Mouse (Mus musculus) kidney, embryonic 15.5 days (tissue): ENCODE results near the gene St3gal6. TPM values are rescaled to one million over a fixed set of nuclear protein-coding genes. Genes with fewer than 3 reads are reported as not detected.

ENCODE experiments used
- ATAC-seq: fragments of 200-750 bp; cut with Nextera tagmentation; replicated peaks from 2 replicates; pipeline ENCODE4 v1.8.0; 2017; ENCODE audit warnings: moderate TSS enrichment; ENCODE audit not compliant: low FRiP score
- H3K27ac ChIP-seq: fragments of 300-500 bp; sonication (generic); 2 replicates; pipeline ENCODE4 v1.5.1; 2015; ENCODE audit warnings: mild to moderate bottlenecking, inconsistent platforms
- H3K27me3 ChIP-seq: fragments of 300-500 bp; sonication (generic); 2 replicates; pipeline ENCODE4 v1.6.1; 2015; ENCODE audit warnings: inconsistent platforms
- H3K36me3 ChIP-seq: fragments of 300-500 bp; sonication (generic); 2 replicates; pipeline ENCODE4 v1.6.1; 2015; ENCODE audit warnings: inconsistent platforms
- H3K4me1 ChIP-seq: fragments of 300-500 bp; sonication (generic); 2 replicates; pipeline ENCODE4 v1.6.1; 2015; ENCODE audit warnings: inconsistent platforms
- H3K4me2 ChIP-seq: fragments of 300-500 bp; sonication (generic); 2 replicates; pipeline ENCODE4 v1.6.1; 2015; ENCODE audit warnings: moderate library complexity, mild to moderate bottlenecking, inconsistent platforms
- H3K4me3 ChIP-seq: fragments of 300-500 bp; sonication (generic); replicated peaks from 2 replicates; pipeline ENCODE4 v1.5.1; 2015; ENCODE audit warnings: mild to moderate bottlenecking, inconsistent platforms
- H3K9ac ChIP-seq: fragments of 300-500 bp; sonication (generic); 2 replicates; pipeline ENCODE4 v1.6.1; 2015; ENCODE audit warnings: mild to moderate bottlenecking, inconsistent platforms
- H3K9me3 ChIP-seq: fragments of 300-500 bp; sonication (generic); replicated peaks from 2 replicates; pipeline ENCODE4 v1.6.1; 2016; ENCODE audit warnings: inconsistent platforms
- WGBS: fragments of 180-500 bp; shearing (Covaris S2); methylation state at CpG from one replicate; pipeline ENCODE4 v1.1.7; 2015; ENCODE audit warnings: mixed read lengths; 5-methylcytosine and 5-hydroxymethylcytosine counted together
- polyA plus RNA-seq: library from polyadenylated mRNA; unstranded; fragments of >200 nt; fragmentation: Nextera tagmentation; extraction: Ambion mirVana; gene quantifications from 2 replicates; pipeline ENCODE4 v1.2.1, GENCODE M21; 2015

Gene St3gal6
- polyA plus RNA-seq, 1 experiment from 2014 or later, result 71.9 TPM

GRCm38 (mm10) chr16:58520457-58520856 is 3.6 kb downstream of the St3gal6 start:
- Histone ChIP-seq H3K36me3 (no peaks in the 10 kb centered on the region), H3K9ac (no peak overlapping the region), H3K27me3 (no peaks in the 10 kb centered on the region), H3K4me1 (peaks cover 14% of the 10 kb centered on the region; the same call in 1 of the 2 replicates), H3K4me3 (peak overlapping the region; percentile 90; the same call in 1 of the 2 replicates), H3K27ac (no peak overlapping the region), H3K4me2 (peak overlapping the region; percentile 85), H3K9me3 (0 out of 2 replicates have a peak, but pooled peaks cover 6% of the 10 kb centered on the region)
- ATAC-seq, result no peak
- 91% methylated on average over 6 of the region's 6 CpGs for WGBS

- no peak overlapping the region for H3K27ac ChIP-seq
- no peaks in the 10 kb centered on the region for H3K27me3 ChIP-seq
- no peak overlapping the region for H3K9ac ChIP-seq
- 75% methylated on average over 11 of the region's 11 CpGs for WGBS
- peaks cover 16% of the 10 kb centered on the region; the same call in 1 of the 2 replicates for H3K4me1 ChIP-seq
- no peak for ATAC-seq
- no peak overlapping the region for H3K4me3 ChIP-seq
- 0 out of 2 replicates have a peak, but pooled peaks cover 3% of the 10 kb centered on the region for H3K9me3 ChIP-seq
- H3K4me2 ChIP-seq, result peak overlapping the region; percentile 5
- H3K36me3 ChIP-seq, result no peaks in the 10 kb centered on the region
Observed at GRCm38 (mm10) chr16:58519650-58520073, 4.4 kb downstream of the St3gal6 start.

GRCm38 (mm10) chr16:58516960-58517798 is 6.9 kb downstream of the St3gal6 start:
- no peak for ATAC-seq
- Histone ChIP-seq H3K27me3 (no peaks in the 10 kb centered on the region), H3K9me3 (no peaks in the 10 kb centered on the region)

GRCm38 (mm10) chr16:58516161-58516560 is 7.9 kb downstream of the St3gal6 start:
- Histone ChIP-seq H3K4me3 (no peak overlapping the region), H3K27ac (no peak overlapping the region), H3K36me3 (no peaks in the 10 kb centered on the region), H3K27me3 (no peaks in the 10 kb centered on the region), H3K9me3 (no peaks in the 10 kb centered on the region), H3K9ac (no peak overlapping the region), H3K4me2 (no peak overlapping the region), H3K4me1 (peaks cover 44% of the 10 kb centered on the region)
- 58% methylated on average over 2 of the region's 2 CpGs for WGBS
- ATAC-seq, result no peak

More at GRCm38 (mm10) chr16:58516960-58517798, 6.9 kb downstream of the St3gal6 start:
- Histone ChIP-seq H3K4me2 (no peak overlapping the region), H3K4me3 (no peak overlapping the region), H3K4me1 (peaks cover 34% of the 10 kb centered on the region), H3K36me3 (no peaks in the 10 kb centered on the region), H3K9ac (no peak overlapping the region), H3K27ac (no peak overlapping the region)
- 88% methylated on average over 7 of the region's 7 CpGs for WGBS

- 77% methylated on average over 9 of the region's 9 CpGs for WGBS
- H3K27ac ChIP-seq, result peak overlapping the region; percentile 89; the same call in 1 of the 2 replicates
- no peak for ATAC-seq
Observed at GRCm38 (mm10) chr16:58514565-58514964, 9.5 kb downstream of the St3gal6 start.

GRCm38 (mm10) chr16:58513755-58514154 is 10.3 kb downstream of the St3gal6 start:
- Histone ChIP-seq H3K4me1 (peaks cover 48% of the 10 kb centered on the region), H3K4me2 (peak overlapping the region; percentile 20), H3K4me3 (no peak overlapping the region), H3K9me3 (no peaks in the 10 kb centered on the region), H3K9ac (no peak overlapping the region), H3K36me3 (no peaks in the 10 kb centered on the region), H3K27ac (peak overlapping the region; percentile 89), H3K27me3 (no peaks in the 10 kb centered on the region)
- 0 out of 2 replicates have a peak, but pooled peaks have one; percentile 8 for ATAC-seq
- WGBS, result 18% methylated on average over 6 of the region's 6 CpGs

More at GRCm38 (mm10) chr16:58514565-58514964, 9.5 kb downstream of the St3gal6 start:
- no peaks in the 10 kb centered on the region for H3K9me3 ChIP-seq
- no peak overlapping the region for H3K9ac ChIP-seq
- H3K36me3 ChIP-seq, result no peaks in the 10 kb centered on the region
- no peak overlapping the region for H3K4me3 ChIP-seq
- peaks cover 47% of the 10 kb centered on the region for H3K4me1 ChIP-seq
- no peaks in the 10 kb centered on the region for H3K27me3 ChIP-seq
- H3K4me2 ChIP-seq, result no peak overlapping the region

GRCm38 (mm10) chr16:58512887-58513286 is 11.2 kb downstream of the St3gal6 start:
- 7% methylated on average over 3 of the region's 3 CpGs for WGBS
- no peak overlapping the region for H3K4me3 ChIP-seq
- H3K4me2 ChIP-seq, result no peak overlapping the region
- H3K36me3 ChIP-seq, result no peaks in the 10 kb centered on the region
- H3K27ac ChIP-seq, result peak overlapping the region; percentile 89
- H3K4me1 ChIP-seq, result peaks cover 50% of the 10 kb centered on the region
- H3K9ac ChIP-seq, result no peak overlapping the region
- peak; percentile 75 for ATAC-seq
- no peaks in the 10 kb centered on the region for H3K9me3 ChIP-seq
- H3K27me3 ChIP-seq, result no peaks in the 10 kb centered on the region

- no peak overlapping the region for H3K9ac ChIP-seq
- H3K9me3 ChIP-seq, result no peaks in the 10 kb centered on the region
- WGBS, result 11% methylated on average over 9 of the region's 9 CpGs
- ATAC-seq, result peak; percentile 85
- H3K4me3 ChIP-seq, result no peak overlapping the region
- H3K27me3 ChIP-seq, result no peaks in the 10 kb centered on the region
- H3K27ac ChIP-seq, result peak overlapping the region; percentile 89
- H3K36me3 ChIP-seq, result no peaks in the 10 kb centered on the region
- H3K4me1 ChIP-seq, result peaks cover 56% of the 10 kb centered on the region
- H3K4me2 ChIP-seq, result peak overlapping the region; percentile 39
Observed at GRCm38 (mm10) chr16:58512181-58512761, 11.8 kb downstream of the St3gal6 start.

- peaks cover 10% of the 10 kb centered on the region for H3K36me3 ChIP-seq
- H3K27me3 ChIP-seq, result no peaks in the 10 kb centered on the region
- H3K4me2 ChIP-seq, result no peak overlapping the region
- no peak overlapping the region for H3K4me3 ChIP-seq
- no peaks in the 10 kb centered on the region for H3K9me3 ChIP-seq
- no peak overlapping the region for H3K9ac ChIP-seq
- no peak for ATAC-seq
- peaks cover 35% of the 10 kb centered on the region for H3K4me1 ChIP-seq
- no peak overlapping the region for H3K27ac ChIP-seq
Observed at GRCm38 (mm10) chr16:58504945-58505344, 19.1 kb downstream of the St3gal6 start.

- H3K4me3 ChIP-seq, result no peak overlapping the region
- H3K4me2 ChIP-seq, result no peak overlapping the region
- no peak for ATAC-seq
- no peak overlapping the region for H3K9ac ChIP-seq
- peaks cover 10% of the 10 kb centered on the region for H3K36me3 ChIP-seq
- 62% methylated on average over 6 of the region's 6 CpGs for WGBS
- H3K9me3 ChIP-seq, result no peaks in the 10 kb centered on the region
- H3K27me3 ChIP-seq, result no peaks in the 10 kb centered on the region
- peaks cover 47% of the 10 kb centered on the region for H3K4me1 ChIP-seq
- H3K27ac ChIP-seq, result peak overlapping the region; percentile 77
Observed at GRCm38 (mm10) chr16:58502566-58502965, 21.5 kb downstream of the St3gal6 start.

GRCm38 (mm10) chr16:58501760-58502301 is 22.2 kb downstream of the St3gal6 start:
- no peak overlapping the region for H3K4me2 ChIP-seq
- WGBS, result 19% methylated on average over 6 of the region's 6 CpGs
- peak; percentile 44 for ATAC-seq
- peak overlapping the region; percentile 77 for H3K27ac ChIP-seq
- no peak overlapping the region for H3K9ac ChIP-seq
- H3K9me3 ChIP-seq, result no peaks in the 10 kb centered on the region
- peaks cover 10% of the 10 kb centered on the region for H3K36me3 ChIP-seq
- peaks cover 39% of the 10 kb centered on the region for H3K4me1 ChIP-seq
- no peak overlapping the region for H3K4me3 ChIP-seq
- no peaks in the 10 kb centered on the region for H3K27me3 ChIP-seq

GRCm38 (mm10) chr16:58499650-58500049 is 24.4 kb downstream of the St3gal6 start:
- ATAC-seq, result no peak
- Histone ChIP-seq H3K9me3 (no peaks in the 10 kb centered on the region), H3K36me3 (peaks cover 10% of the 10 kb centered on the region), H3K4me2 (no peak overlapping the region), H3K4me1 (peaks cover 37% of the 10 kb centered on the region), H3K4me3 (no peak overlapping the region), H3K9ac (no peak overlapping the region), H3K27ac (peak overlapping the region; percentile 71), H3K27me3 (no peaks in the 10 kb centered on the region)
- 82% methylated on average over 5 of the region's 5 CpGs for WGBS
